Mouse (Mus musculus) thymus, adult 2 months (tissue): Measurements from ENCODE around the gene Mycl. TPM values are rescaled to one million over a fixed set of nuclear protein-coding genes. Genes with fewer than 3 reads are reported as not detected.
A peak's percentile ranks its signal among the peaks of the same experiment; 100 is the strongest.

Experiments
- DNase-seq: peaks from one replicate; pipeline ENCODE4 v3.0.0; 2021
- H3K27ac ChIP-seq: fragments of 200-500 bp; 2 replicates; pipeline ENCODE4 v1.5.1; 2012; ENCODE audit warnings: low read length, control low read depth; ENCODE audit not compliant: control insufficient read depth, insufficient read depth
- H3K27me3 ChIP-seq: fragments of 200-500 bp; 2 replicates; pipeline ENCODE4 v1.6.1; 2012; ENCODE audit warnings: mild to moderate bottlenecking, low read length, moderate library complexity, mixed read lengths; ENCODE audit not compliant: control insufficient read depth, insufficient read depth
- H3K36me3 ChIP-seq: fragments of 200-500 bp; 2 replicates; pipeline ENCODE4 v1.6.1; 2012; ENCODE audit warnings: mild to moderate bottlenecking, low read length, moderate library complexity; ENCODE audit not compliant: control insufficient read depth, insufficient read depth
- H3K4me1 ChIP-seq: fragments of 200-500 bp; replicated peaks from 2 replicates; pipeline ENCODE4 v1.6.1; 2012; ENCODE audit warnings: low read length; ENCODE audit not compliant: control insufficient read depth, insufficient read depth
- H3K4me3 ChIP-seq: fragments of 200-500 bp; 2 replicates; pipeline ENCODE4 v1.5.1; 2012; ENCODE audit warnings: mild to moderate bottlenecking, low read length, control low read depth, moderate library complexity; ENCODE audit not compliant: control insufficient read depth, insufficient read depth
- CTCF ChIP-seq: fragments of 200-500 bp; IDR thresholded peaks from 2 replicates; pipeline ENCODE4 v1.5.1; 2012; ENCODE audit warnings: mild to moderate bottlenecking, control low read depth, low read length, moderate library complexity, borderline replicate concordance; ENCODE audit not compliant: control insufficient read depth, poor library complexity, insufficient read depth; ENCODE audit errors: extremely low read depth
- POLR2A ChIP-seq: fragments of 200-500 bp; IDR thresholded peaks from 2 replicates; pipeline ENCODE4 v1.6.1; 2012; ENCODE audit warnings: mild to moderate bottlenecking, low read length, control low read depth, moderate library complexity; ENCODE audit not compliant: control insufficient read depth, poor library complexity, insufficient read depth; ENCODE audit errors: extremely low read depth
- WGBS: fragments of 180-500 bp; shearing (Covaris S2); methylation state at CpG from one replicate; pipeline ENCODE4 v1.1.7; 2018; 5-methylcytosine and 5-hydroxymethylcytosine counted together
- polyA plus RNA-seq: library from polyadenylated mRNA; depleted of rRNA; stranded (reverse); fragments of >200 nt; gene quantifications from 2 replicates; pipeline ENCODE4 v1.2.3, GENCODE M21; 2012

Gene Mycl
- polyA plus RNA-seq, 1 experiment = 5.2 TPM

DNA sequence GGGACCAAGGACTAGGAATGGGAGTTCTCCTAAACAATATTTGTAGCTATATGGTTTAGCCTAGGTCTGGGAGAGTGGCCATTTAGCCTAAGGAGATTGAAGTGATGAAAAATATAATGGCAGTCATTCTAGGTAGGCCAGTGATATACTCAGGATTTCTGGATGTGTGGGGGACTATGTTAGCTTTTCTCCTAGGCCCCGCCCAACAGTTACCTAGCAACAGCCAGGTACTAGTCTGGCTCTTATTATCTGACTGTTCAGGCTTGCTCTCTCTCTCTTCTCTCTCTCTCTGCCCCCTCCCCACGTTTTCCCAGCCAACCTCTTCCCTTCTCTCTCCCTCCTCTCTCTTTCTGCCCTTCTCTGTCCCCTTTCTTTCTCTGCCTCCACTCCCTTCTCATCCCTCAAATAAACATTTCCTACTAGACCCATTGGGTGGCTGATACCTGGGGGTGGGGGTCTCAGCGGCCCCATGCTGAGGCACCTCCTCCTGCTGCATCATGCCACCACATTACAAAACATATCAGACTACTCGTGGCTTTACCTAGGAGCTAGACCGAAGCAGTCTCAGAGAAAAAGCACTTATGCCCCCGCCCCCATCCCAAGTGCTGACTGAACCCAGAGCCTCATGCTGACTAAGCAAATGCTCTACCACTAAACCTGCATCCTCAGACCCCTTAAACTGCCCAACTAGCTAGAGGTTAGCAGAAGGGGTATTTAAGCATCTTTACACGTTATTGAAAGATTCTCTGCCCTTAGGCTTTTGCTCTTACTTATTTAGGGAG lies 19.2 kb downstream of the Mycl start:
- Histone ChIP-seq H3K27ac (no peak overlapping the region), H3K4me1 (peaks cover 9% of the 10 kb centered on the region), H3K27me3 (no peaks in the 10 kb centered on the region), H3K36me3 (no peaks in the 10 kb centered on the region), H3K4me3 (no peak overlapping the region)
- DNase-seq = no peak
- TF ChIP-seq CTCF (no peak), POLR2A (no peak)
- WGBS = 76% methylated on average over 7 of the region's 7 CpGs

DNA sequence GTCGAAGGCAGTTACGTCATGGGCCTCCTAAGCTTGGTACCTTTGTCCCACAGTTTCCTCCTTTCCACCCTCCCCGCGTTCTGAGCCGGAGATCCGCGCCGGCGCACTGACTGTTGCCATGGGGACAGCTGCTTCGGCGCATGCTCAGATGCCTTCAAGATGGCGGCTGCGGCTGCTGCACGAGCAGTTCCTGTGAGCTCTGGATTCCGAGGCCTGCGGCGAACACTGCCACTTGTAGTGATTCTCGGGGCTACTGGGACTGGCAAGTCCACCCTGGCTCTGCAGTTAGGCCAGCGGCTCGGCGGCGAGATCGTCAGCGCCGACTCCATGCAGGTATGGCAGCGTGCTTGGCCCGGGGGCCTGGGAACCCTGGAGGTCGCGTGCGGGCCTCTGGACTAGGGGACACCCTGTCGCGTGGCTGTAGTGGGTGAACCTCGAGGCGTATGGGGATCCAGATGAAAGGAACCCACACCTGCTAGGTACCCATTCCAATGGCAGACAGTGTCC lies 21.1 kb downstream of the Mycl start, which contains the start of gene Trit1:
Gene Trit1 (plus strand): TSS at position 147 of the 507 bp plus-strand sequence.
- WGBS = under 1% methylated on average over 34 of the region's 34 CpGs
- peaks cover 9% of the 10 kb centered on the region for H3K4me1 ChIP-seq
- no peaks in the 10 kb centered on the region for H3K36me3 ChIP-seq
- no peaks in the 10 kb centered on the region for H3K27me3 ChIP-seq
- DNase-seq = peak; percentile 96
- peak; percentile 71 for TF ChIP-seq POLR2A
- peak; percentile 34; the same call in 1 of the 2 replicates for TF ChIP-seq CTCF
- H3K27ac ChIP-seq = no peak within 1 kb of the TSS
- peak within 1 kb of the TSS; percentile 92 for H3K4me3 ChIP-seq

DNA sequence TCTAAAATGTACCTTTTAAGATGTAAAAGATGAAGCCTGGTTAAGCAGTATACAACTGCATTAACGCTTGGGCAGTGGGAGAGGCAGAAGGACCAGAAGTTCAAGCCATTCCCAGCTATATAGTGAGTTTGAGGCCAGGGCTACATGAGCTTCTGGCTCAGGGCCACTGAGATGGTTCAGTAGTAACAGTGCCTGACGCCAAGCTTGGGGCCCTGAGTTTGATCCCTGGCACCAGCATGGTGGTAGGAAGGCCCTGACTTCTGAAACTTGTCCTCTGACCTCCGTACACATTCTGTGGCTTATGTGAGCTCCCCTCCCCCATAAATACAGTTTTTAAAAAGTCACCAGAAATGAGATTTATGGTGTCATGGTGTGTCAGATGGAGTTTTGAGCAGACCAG lies 26.1 kb downstream of the Mycl start:
- Histone ChIP-seq H3K36me3 (no peaks in the 10 kb centered on the region), H3K27me3 (no peaks in the 10 kb centered on the region), H3K4me3 (no peak overlapping the region), H3K27ac (no peak overlapping the region), H3K4me1 (peaks cover 14% of the 10 kb centered on the region)
- 96% methylated on average over 3 of the region's 3 CpGs for WGBS
- no peak for TF ChIP-seq POLR2A
- TF ChIP-seq CTCF = no peak
- no peak for DNase-seq

GRCm38 (mm10) chr4:123022896-123023295 lies 27.4 kb downstream of the Mycl start:
- Histone ChIP-seq H3K4me1 (peaks cover 14% of the 10 kb centered on the region), H3K27ac (no peak overlapping the region), H3K36me3 (no peaks in the 10 kb centered on the region), H3K4me3 (no peak overlapping the region), H3K27me3 (no peaks in the 10 kb centered on the region)
- WGBS = 92% methylated on average over 1 of the region's 1 CpGs
- TF ChIP-seq POLR2A (no peak), CTCF (no peak)
- DNase-seq = no peak

GRCm38 (mm10) chr4:123025418-123025817 lies 30.0 kb downstream of the Mycl start:
- Histone ChIP-seq H3K27ac (no peak overlapping the region), H3K4me3 (no peak overlapping the region), H3K36me3 (no peaks in the 10 kb centered on the region), H3K27me3 (no peaks in the 10 kb centered on the region), H3K4me1 (peaks cover 4% of the 10 kb centered on the region)
- no peak for DNase-seq
- whole genome bisulfite sequencing = 49% methylated on average over 2 of the region's 2 CpGs
- TF ChIP-seq CTCF (no peak), POLR2A (no peak)

DNA sequence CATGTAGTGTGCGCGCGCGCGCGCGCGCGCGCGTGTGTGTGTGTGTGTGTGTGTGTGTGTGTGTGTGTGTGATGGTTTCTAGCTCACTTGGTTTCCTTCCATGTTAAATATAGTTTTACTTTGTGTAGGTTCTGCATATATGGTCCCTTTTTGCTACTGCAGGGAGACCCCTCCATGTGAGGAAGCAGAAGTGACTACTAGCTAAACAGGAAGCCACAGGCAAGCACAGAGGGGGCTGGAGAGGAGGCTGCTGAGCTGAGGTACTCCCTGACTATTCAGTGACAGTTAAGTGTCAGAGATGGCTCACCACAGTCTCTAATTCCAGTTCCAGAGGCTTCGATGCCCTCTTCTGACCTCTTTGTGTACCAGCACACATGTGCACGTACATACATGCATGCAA lies 30.7 kb downstream of the Mycl start:
- 37% methylated on average over 13 of the region's 13 CpGs for WGBS
- DNase-seq = no peak
- H3K27ac ChIP-seq = no peak overlapping the region

DNA sequence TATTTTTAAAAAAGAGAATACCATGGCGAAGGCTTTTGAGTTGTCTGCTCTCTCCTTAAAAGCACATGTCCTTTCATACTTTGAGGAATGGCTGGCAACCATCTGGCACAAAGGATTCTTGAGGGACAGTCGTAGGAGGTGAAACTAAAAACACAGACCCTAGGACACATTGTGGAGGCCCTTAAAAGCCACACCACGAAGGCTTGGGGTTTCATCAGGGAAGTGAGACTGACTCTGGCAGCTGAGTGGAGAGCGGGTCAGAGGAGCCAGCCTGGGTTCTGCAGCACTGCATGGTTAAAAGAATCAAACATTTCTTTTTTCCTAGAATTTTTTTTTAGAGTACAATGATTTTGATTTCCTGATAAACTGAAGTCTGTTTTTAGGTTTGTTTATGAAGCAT lies 31.1 kb downstream of the Mycl start:
- no peak overlapping the region for H3K27ac ChIP-seq
- 56% methylated on average over 4 of the region's 4 CpGs for WGBS

More for the DNA sequence above, 30.7 kb downstream of the Mycl start:
- TF ChIP-seq POLR2A (no peak), CTCF (no peak)
- Histone ChIP-seq H3K4me3 (no peak overlapping the region), H3K4me1 (peaks cover 4% of the 10 kb centered on the region), H3K27me3 (no peaks in the 10 kb centered on the region), H3K36me3 (peaks cover 2% of the 10 kb centered on the region; the same call in 1 of the 2 replicates)

More for the DNA sequence above, 31.1 kb downstream of the Mycl start:
- peaks cover 4% of the 10 kb centered on the region for H3K4me1 ChIP-seq
- H3K4me3 ChIP-seq = no peak overlapping the region
- H3K36me3 ChIP-seq = peaks cover 6% of the 10 kb centered on the region; the same call in 1 of the 2 replicates
- TF ChIP-seq CTCF = no peak
- no peak for TF ChIP-seq POLR2A
- no peak for DNase-seq
- no peaks in the 10 kb centered on the region for H3K27me3 ChIP-seq
